Mouse (Mus musculus) monocyte, adult 5-6 weeks (primary cell): ENCODE measurements around the gene Gpr180. TPM values are rescaled to one million over a fixed set of nuclear protein-coding genes. Genes with fewer than 3 reads are reported as not detected.
"Not testable (repeated sequence)": the region's sequence is repeated elsewhere in the genome, so short reads cannot be mapped to it uniquely, and the experiment has no call there.

Experiments
- ATAC-seq: fragments of 153-309, 156-312 bp; replicated peaks from 2 replicates; pipeline ENCODE4 v1.8.0; 2017; ENCODE audit warnings: mild to moderate bottlenecking; ENCODE audit not compliant: low TSS enrichment, insufficient number of reproducible peaks, severe bottlenecking, poor library complexity, low FRiP score
- total RNA-seq: library from RNA; stranded (forward); fragments of 200-1000, 200-491, 200-594 nt; gene quantifications from 3 replicates; pipeline ENCODE4 v1.2.3, GENCODE M21; 2017

Gene Gpr180
- total RNA-seq, 1 experiment from 2014 or later, result 15.5 TPM

DNA sequence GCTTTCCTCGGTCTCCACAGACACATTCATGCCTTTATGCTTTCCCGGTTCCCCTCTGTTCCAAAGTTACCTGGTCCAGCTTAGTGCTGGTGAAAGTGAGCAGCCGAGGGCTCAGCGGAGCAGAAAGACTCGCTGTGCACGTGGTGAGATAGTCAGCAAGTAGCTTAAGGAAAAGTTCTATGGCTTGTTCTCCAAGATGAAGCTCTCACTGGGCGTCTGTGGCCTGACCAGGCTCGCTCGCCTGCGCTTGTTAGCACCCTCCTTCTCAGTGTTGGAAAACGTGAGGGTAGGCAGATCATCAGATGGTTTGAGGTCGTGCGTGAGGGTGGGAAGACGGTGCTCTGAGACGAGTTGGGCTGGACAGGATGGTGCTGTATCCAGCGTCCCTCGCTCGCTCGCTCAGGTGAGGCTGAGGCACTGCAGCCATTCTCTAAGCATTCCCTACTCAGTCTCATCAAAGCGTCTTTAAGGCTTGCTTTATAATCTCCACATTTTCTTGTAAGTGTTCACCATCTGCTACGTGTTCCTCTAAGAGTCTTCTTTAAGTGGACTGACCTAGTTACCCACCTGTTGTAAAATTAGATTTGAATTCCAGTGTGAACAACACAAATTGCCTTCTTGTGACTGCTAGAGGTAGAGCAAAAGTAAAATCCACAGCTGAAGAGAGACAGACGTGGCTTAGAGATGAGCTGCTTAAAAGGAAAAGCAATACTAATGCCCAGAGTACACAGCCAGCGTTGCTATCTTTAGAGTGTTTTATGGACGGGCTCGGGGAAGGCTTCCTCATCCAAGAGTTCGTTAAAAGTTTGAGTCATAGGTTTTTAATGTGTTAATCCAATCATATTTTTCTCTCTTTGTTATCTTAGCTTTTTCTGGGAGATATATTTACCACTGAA is 13.9 kb downstream of the Gpr180 start:
- no peak for ATAC-seq

DNA sequence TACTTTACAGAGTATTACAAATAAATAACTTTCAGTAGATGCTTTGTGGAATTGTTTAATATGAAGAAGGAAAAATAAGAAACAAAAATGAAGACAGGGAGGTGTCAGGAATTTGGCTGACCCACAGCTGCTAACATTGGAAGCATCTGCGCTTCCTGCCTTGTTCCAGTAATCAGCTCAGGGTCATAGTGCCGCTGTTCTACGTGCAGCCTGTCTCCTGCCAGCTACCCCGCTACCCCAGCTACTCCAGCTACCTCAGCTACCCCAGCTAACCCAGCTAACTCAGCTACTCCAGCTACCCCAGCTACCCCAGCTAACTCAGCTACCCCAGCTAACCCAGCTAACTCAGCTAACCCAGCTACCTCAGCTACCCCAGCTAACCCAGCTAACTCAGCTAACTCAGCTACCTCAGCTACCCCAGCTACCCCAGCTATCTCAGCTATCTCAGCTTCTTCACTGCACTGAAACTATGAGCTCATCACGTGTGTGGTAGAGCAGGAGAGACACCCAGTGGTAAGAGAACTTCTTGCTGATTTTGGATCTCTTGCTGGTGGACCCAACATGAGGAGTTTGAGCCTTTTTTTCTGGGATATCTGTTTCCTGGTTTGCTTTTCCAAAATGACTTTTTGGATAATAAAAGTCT is 14.8 kb downstream of the Gpr180 start:
- no peak for ATAC-seq

DNA sequence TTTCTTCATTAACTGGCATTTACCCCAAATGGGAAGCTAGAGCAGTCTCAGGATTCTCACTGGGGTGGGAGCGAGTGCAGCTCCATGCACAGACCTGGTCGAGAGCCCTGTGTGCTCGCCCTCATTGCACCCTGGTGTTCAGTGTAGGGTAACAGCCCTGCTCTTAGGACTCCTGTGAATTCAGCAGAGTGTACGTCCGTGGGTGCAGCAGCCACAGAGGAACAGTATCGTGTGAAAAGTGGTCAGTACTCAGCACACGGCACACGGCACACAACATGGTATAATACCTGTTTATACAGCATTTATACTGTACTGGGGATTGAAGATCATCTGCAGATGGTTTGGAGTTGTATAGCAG is 15.3 kb downstream of the Gpr180 start:
- no peak for ATAC-seq

DNA sequence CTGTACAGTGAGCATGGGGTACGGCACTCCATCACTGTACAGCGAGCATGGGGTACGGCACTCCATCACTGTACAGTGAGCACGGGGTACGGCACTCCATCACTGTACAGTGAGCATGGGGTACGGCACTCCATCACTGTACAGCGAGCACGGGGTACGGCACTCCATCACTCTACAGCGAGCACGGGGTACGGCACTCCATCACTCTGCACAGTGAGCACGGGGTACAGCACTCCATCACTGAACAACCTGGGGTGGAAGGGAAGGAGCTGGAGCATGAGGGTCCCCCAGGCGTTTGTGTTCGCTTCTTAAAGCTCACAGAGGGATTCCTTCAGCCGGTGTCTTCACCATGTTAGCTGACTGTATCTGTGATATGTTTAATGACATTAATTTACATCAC is 19.1 kb downstream of the Gpr180 start:
- not testable (repeated sequence) for ATAC-seq

DNA sequence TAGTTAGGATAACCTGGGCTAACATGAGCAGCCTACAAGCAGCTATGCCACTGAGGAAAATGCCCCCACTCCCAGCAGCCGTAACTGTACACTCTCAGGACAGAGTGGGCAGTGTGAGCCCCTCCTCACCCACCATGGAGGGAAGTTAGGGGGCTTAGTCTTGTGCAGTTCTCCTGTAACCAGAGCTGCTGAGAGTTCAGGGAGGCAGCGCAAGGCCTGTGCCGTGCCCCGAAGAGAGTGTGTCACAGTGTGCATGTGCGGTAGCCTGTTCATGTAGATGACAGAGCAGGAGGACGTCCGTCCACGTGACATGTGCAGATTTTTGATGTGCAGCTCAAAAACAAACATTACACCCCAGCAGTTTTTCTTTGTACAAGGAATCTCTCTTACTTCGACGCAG is 19.8 kb downstream of the Gpr180 start:
- no peak for ATAC-seq

DNA sequence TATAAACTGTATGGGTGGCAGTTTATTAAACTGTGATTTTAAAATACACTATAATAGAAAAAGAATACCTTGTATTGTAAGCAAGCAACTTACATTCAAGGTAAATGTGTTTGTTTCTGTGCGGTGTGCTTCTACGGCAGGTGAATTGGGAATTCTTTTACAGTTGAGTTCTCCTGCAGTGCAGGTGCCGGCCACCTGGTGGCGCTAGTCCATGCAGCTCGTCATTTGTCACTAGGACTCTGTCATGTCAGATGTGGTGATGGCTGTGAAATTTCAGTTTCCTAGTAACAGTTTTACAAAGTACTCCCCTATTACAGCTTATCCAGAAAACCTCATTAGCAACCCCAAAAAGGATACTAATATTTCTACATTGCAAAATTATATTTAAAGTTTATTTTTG is 20.2 kb downstream of the Gpr180 start:
- peak; percentile 67; the same call in 1 of the 2 replicates for ATAC-seq

DNA sequence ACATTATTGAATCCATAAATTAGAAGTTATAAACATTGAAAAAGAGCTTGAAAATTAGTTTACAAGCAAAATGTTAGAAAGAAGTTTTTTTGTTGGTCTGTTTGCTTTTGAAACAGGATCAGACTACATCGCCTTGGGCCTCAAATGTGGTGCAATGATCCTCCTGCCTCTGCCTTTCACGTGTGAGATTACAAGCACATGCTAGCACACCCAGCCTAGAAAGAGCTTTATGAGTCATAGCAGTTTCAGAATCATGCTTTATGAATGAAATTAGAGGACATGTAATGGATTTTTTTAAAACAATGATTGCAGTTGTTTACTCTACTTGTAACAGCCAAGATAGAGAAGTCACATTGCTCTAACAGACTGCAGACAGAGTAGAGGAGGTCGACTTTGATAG is 24.8 kb downstream of the Gpr180 start:
- ATAC-seq, result no peak

DNA sequence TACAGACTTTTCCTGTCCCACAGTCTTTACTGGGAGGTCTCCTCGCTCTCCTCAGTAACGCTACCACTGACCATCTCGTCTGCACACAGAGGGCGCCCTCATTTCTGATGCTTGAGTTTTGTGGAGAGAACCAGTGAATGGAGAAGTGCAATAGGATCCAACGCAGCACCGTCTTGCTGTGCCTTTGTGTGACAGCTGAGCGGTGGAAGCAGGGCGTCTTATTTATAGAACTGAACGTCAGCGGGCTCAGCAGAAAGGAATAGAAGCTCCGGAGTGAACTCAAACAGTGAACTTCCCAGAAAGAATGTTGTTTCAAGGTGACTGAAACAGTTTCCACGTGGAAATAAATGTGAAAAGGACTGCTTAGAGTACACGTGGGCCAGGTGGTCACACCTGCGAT is 25.7 kb downstream of the Gpr180 start:
- no peak for ATAC-seq

DNA sequence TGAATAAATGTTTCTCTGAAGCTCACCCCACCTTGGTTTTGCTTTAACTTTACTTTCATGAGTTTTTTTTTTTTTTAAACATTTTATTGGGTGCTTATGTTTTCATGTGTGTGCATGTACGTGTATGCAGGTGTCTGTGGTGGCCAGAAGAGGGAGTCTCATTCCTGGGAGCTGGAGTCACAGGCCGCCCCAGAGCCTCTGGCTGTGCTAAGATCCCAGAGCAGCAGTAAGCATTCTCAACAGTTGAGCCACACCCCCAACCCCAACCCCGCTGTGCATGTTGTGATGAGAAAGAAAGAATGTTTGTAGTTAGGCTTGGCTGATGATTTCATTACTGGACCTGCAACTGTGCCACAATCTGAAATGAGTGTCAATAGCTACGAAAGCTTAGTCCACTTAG is 31.8 kb downstream of the Gpr180 start:
- no peak for ATAC-seq

DNA sequence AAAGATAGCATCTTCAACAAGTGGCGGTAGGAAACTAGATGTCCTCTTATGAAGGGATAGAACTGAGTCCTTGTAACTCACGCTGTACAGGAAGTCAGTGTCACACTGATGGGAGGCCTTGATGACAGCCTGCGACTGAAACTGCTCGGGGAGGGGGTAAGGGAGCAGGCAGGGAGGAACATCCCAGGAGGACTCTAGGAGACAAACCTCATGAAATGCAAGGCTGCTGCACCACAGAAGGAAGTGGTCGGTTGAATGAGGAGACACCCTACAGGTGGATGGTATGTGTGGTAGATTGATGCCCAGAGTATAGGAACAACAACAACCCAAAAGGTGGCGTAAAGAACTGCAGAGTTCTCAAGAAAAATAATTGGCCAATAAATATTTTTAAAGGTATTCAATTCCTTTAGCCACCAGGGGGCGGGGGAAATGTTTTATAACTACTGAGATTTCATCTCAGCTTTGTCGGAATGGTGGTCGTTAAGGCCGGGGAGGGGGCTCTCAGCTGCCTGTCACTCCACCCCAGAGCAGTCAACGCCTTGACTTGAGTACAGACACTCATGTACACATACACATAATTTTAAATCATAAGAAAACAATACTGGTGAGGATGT is 36.7 kb downstream of the Gpr180 start:
- ATAC-seq, result no peak

DNA sequence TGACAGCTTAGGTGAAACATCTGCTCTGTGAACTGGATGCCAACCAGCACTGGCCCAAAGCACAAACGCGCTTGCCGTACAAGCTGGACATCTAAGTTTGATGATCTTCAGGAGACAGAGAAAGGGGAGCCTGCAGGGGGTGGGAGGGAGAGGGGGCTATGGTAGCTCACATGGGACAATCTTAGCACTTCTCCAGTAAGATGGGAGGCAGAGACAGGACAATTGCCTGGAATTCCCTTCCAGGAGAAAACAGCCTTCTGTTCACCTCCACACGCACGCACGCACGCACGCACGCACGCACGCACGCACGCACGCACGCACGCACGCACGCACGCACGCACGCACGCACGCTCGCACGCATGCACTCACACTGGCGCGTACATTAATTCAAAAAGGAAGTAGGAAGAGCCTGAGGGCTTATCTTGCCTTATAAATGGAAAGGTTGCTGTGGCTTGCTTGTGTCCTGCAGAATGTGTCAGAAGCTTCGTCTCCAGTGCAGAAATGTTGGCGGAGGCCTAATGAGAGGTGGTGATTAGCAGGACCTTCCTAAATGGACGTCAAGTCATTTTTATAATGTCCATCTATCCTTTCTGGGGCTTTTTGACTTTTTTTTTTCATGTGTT is 38.2 kb downstream of the Gpr180 start:
- ATAC-seq, result no peak

DNA sequence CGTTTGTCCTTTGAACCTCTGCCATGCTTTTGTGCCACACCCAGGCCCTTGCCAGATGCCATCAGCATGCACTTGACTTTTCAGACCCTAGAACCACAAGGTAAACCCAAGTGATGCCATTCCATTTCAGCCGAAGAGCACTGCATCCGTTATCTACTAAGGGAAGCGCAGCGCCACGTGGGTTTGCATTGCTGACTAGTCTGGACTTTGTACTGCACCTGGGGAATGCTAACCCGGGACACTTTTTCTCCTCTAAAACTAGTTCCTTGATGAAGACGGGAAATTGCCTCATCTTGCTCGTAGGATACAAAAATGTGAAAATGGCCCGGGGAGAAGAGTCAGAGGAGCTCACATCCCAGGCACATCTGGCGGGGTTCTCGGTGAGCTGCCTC is 38.7 kb downstream of the Gpr180 start:
- ATAC-seq, result no peak

DNA sequence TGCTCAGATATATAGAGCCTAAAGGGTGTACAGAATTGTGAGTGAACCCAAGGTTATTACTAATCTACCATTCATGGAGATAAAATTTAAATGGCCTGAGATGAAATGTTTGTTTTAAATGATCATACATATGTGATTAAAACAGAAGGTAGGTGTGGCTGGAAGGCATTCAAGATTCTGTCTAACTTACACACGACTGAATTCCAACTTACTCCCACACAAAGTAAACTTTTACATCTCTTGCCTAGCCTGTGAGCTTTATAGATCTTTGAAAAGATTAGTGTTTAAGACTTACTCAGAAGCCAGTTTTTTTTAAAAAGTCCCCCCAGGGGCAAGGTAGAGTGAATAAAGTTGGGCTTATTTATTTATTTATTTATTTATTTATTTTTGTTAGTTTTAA is 42.3 kb downstream of the Gpr180 start:
- ATAC-seq, result no peak

DNA sequence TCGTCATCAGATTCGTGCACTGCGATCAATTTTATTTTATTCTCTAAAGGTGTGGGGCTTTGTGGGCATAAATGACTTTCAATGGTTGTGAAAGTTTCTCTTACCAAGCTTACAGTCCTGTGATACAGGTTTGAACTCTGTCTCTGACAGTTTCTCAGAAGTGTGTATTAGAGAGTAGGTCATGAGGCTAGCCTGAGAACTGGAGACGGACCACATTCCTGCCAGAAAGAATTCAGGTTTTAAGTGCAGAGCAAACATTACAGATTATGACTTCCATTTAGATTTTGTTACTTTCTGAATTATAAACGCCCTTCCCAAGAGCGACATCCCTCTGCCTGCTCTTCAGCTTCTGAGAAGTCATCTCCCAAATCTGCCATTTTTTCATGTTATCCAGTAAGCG is 42.7 kb downstream of the Gpr180 start:
- no peak for ATAC-seq

DNA sequence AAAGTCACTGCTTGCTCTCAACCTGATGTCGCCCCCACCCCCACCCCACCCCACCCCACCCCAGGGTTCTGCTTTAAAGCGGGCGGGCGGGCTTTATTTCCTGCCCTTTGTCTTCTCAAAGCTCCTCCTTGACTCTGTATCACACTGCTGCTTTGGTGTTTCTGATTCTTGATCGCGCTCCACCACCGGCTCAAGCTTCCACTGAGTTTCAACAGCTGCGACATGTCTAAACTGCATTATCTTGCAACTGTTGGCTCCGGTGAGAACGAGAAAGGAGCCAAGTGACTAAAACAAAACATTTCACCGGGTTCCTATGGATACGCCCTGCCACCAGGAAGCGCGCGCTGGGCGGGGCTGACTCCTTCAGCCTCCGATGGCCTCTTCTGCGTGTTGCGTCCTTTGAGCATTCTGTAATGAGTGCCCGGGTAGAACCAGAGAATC is 43.2 kb downstream of the Gpr180 start:
- peak; percentile 75 for ATAC-seq

DNA sequence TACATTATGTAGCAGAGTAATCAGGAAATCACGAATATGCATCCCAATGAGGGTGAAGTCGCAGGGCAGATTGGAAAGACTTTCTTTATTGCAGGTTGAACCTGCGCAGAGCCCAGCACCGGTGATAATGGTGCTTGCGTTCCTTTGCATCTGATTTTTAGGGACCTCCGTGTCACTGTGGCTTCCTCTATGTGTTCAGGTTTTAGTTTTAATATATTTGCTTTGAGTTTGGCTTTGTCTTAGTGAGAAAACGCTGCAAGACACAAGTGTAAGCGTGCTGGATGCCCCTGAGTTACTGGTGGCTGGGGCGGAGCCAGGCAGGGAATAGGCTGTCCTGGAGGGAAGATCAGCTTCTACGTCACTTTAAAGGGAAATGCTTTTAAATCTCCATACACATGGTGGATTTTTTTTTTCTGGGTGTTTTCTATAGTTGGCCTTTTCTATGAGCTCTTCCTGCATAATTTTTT is 43.8 kb downstream of the Gpr180 start:
- ATAC-seq, result no peak

DNA sequence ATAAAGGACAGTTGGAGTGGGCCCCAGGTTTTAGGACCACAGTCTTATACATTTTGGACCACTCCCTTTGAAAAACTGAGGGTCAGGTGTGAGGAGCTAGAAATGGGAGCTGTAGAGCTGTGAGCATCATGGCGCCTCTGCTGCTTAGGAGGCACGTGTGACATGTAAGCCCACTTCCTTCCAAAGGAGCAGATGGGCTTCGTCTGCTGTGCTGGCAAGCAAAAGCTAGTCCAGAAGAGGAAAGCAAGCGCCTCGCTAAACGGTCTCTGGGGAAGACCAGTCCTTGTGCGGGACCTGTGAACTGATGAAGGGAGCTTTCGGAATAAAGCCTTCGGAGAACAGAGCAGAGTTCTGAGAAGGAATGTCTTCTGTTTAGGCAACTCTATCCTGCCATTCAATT is 54.5 kb downstream of the Gpr180 start:
- ATAC-seq, result no peak

DNA sequence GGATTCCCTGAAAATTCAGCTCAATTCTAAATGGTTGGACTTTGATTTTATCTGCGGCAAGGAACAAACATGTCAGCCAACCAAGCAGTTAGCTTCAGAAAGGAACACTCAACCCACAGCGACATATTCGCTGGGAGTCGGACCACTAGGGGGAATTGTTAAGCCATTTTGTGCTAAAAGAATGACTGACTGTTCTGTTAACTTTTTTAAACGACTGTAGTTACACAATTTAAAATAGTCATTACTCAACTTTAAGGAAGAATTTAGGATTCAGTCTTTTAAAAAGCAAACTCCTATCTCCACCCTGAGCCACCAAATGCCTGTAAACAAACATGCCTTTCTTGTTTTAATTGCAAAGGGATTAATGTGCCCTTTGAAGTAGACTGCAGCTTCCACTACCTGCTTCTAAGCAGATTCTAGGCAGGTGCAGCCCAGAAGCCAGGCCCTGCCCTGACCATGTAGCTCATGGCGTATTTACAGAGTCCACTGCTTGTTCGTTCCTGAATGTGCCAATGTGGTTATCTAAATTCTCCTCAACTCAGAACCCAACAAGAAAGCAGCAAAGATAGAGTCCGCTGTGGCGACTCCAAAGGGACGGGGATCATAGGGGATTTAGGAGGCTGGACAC is 56.2 kb downstream of the Gpr180 start:
- ATAC-seq, result no peak

DNA sequence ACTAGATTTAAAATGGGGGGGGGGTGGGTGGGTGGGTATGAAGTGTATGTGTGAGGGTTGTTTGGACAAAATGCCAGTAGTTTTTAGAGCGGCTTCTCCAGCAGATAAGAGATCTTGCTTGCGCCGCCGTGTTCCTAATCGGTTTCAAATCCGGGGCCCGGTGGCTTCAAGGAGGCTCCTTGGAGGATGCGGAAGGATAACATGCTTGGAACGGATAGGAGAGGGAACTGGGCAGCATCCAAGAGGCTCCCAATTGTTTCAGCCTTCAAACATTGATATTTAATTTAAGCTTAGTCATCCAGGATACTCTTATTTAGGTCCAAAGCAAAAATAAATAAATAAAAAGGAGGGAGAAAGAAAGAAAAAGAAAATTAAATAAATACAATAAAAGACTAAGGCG is 56.7 kb downstream of the Gpr180 start:
- ATAC-seq, result no peak
